Mouse (Mus musculus) embryonic fibroblast, embryonic 13.5 days (primary cell): Measurements from ENCODE around the gene Slc30a7.

Source experiments
- CTCF ChIP-seq: IDR thresholded peaks from 2 replicates; pipeline ENCODE4 v1.5.1; 2011; ENCODE audit warnings: mild to moderate bottlenecking, control low read depth, low read length, moderate library complexity, borderline replicate concordance; ENCODE audit not compliant: insufficient read depth
- POLR2A ChIP-seq: IDR thresholded peaks from 2 replicates; pipeline ENCODE4 v1.6.1; 2011; ENCODE audit warnings: low read depth, mild to moderate bottlenecking, control low read depth, low read length, moderate library complexity

DNA sequence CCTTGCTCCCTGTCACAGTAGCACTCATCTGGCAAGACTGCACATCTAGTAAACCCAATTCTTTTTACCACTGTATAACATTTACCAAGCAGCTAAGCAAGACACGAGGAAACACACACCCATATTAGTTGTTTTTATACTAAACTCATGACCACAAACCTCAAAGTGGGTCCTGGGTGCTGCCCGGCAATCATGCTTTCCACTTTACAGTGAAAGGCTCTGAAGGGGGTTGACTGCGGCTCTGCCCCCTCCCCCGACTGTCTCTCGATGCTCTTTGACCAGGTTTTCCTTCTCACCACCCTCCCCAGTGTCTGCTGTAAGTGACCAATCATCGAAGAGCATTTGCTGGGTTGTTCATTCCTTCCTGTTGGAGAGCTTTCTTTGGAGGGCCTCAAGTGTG lies 33.0 kb downstream of the Slc30a7 start:
- no peak for TF ChIP-seq CTCF
- TF ChIP-seq POLR2A, result no peak
